Mouse (Mus musculus) CH12.LX (cell line): ENCODE measurements around the gene Dnaaf2.

Source experiments
- CHD2 ChIP-seq: IDR thresholded peaks from 2 replicates; pipeline ENCODE4 v1.6.1; 2011; ENCODE audit warnings: low read length, improper control_type of control experiment
- CTCF ChIP-seq, 2 experiments: IDR thresholded peaks in 1 of 2; conservative IDR thresholded peaks in 1 of 2; 2 replicates each; pipeline ENCODE4 v1.5.1; 2011 to 2012; ENCODE audit warnings: low read depth in 2 of 2, low read length in 2 of 2, improper control_type of control experiment in 1 of 2, inconsistent platforms in 1 of 2, mild to moderate bottlenecking in 1 of 2, moderate library complexity in 1 of 2

DNA sequence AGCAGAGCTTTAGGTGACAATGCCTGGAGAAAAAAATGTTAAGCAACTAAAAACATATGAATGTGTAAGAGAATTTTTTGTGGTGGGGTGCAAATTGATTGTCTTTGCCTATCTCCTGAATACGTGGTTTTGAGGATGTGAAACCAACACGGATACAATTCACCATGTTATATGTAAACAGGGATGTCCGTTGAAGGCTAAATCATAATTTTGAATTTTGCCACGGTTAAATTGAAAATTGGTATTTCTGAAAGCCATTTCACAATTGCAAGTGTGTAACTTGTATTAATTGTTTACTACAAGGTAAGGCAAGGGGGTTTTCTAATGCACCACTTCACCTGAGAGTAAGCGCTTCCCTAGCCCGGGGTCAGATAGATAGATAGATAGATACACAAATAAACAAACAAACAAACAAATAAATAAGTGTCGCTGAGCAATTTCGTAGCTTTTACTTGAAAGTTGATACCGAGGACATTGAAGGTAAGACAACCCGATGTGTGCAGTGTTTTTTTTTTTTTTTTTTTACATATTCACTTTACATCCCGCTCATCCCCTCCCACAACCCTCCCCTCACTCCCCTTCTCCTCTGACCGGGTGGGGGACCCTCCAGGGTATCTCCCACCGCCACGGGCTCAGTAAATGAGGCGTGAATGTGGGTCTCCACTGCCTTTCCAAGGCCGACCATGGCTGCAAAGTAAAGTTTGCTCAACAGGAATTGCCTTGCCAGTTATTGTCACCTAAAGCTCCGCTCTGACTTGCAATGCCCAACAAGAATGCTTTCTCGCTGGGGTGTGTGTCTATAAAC lies 30.4 kb downstream of the Dnaaf2 start:
- no peak for TF ChIP-seq CHD2
- no peak for TF ChIP-seq CTCF (conservative IDR thresholded peaks at IDR 0.05 in 1 of 2, IDR thresholded peaks at IDR 0.05 in 1 of 2; ENCODE audit: low read depth in 2 of 2, low read length in 2 of 2)
